Mouse (Mus musculus): ENCODE data around the gene Tm4sf4.

Gene Tm4sf4

DNA sequence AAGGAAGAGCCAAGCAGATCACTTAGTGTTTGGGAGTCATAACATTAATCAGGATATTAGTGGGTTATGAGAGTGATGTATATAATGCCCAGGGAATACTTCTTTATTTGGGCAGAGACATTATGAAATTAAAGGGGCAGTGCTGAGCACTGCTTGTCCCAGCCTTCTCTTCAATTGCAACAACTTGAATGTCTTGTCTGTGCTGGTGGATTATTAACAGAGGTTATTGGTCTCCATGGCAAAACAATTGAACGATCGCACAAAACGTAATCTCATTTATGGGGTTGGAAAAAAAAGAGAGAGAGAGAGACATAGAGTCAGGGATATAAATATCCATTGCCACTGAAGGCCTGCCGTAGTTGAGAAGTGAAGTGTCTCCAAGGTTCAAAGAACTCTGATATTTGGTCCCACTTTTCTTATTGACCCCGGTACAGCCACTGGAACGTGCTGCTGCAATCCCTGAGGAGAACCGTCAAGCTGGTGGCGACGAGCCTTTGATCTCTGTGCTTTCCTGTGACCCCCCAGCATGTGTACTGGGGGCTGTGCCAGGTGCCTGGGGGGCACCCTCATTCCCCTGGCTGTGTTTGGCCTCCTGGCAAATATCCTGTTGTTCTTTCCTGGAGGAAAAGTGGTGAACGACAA is at the start of gene Tm4sf4:
TSS of gene Tm4sf4 (plus strand) at position 226 of the 642 bp plus-strand sequence.
- no peak for DNase-seq

DNA sequence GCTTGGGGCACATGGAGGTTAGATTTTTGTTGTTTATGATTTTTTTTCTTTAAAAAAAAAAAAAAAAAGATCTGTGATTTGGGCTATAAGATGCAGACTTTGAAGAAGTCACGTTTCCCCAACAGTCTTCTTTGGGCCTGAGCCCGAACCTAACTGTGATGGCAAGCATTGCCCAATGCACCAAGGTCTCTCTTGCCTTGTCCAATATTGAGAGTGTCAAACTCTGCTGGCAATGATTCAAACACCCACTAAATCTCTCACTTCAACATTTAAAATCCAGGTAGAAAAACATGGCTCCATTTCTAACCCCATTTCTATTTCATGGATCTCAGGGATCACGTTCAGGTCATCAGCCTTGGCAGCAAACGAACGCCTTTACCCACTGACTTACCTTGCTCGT is 38.7 kb upstream of the Tm4sf4 start:
- DNase-seq: no peak

DNA sequence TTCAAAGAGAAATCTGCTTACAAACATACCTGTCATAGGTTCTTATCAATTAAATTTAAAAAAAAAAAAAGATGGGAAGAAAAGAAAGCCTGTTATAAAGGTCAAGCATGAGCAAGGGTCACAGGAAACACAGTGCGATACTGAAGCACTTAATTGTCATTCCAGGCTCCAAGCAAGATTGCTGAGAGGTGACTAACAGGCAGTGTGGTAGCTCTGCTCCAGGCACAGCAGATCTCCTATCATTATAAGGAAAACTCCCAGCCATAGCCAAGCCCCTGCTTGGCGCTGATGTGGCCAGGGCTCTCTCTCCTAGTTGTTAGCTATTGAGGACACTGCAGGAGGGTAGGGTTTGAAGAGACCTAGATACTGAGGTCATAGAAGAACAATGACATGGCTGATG is 38.2 kb upstream of the Tm4sf4 start:
- DNase-seq: no peak

DNA sequence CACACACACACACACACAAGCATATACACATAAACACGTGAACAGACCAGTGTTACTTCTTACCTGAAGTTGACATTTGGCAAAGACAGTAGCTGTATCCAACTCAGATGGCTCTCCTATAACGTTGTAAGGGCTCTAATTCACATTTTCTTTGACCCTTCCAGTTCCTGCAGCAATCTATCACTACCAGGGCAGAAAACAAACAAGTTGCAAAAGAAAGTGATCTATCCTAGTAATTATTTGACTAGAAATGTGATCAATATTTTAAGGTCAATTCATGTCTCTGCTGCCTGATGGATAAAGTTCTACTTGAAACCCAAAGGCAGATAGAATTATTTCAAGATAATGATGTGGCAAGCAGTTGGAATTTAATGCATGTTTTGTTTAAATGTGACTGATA is 37.5 kb upstream of the Tm4sf4 start:
- DNase-seq: no peak

DNA sequence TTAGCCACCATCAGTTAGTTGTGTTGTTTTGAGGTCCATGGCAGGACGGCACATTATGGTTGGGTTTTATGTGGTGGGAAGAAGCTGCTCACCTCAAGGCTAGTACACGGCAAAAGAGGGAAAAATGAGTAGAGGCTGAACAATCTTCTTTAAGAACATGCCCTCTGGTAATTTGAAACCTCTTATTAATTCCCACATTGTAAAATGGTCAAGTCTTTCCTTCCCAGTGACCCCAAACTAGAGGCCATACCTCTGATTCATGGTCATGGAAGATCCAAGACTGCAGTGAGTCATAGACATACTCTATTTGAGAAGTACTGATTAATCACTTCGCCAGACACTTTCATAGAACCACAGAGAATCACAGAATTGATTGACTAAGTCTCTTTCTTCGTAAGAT is 13.6 kb upstream of the Tm4sf4 start:
- DNase-seq: no peak

DNA sequence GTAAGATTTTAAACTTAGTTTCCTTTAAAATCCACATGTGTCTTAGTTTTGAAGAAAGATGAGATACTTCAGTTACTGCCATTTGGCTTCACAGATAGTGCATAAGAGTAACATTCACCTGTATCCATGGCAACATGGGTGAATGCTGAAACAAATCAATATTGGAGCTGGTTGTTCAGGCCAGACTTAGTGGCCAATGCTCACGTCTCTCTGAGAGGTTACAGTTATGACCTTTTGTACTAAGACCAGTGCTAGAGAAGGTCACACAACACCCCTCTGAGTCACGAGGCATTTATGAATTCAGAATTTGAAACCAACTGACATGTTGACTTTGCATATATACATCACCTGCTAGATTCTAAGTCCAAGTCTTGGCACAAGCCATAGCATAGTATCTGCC is 4.9 kb upstream of the Tm4sf4 start:
- DNase-seq: no peak

DNA sequence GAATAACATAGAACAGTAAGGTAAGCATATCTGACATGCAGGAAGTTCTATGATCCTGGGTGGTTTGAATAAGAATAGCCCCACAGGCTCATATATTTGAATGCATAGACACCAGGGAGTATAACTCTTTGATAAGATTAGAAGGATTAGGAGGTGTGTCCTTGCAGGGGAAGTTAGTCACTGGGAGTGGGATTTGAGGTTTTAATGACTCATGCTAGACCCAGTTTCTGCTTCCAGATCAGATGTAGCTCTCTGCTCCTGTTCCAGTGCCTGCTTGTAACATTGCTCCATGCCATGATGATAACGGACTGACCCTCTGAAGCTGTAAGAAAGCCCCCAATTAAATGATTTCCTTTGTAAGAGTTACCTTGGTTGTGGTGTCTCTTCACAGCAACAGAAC is 4.5 kb upstream of the Tm4sf4 start:
- DNase-seq: no peak

DNA sequence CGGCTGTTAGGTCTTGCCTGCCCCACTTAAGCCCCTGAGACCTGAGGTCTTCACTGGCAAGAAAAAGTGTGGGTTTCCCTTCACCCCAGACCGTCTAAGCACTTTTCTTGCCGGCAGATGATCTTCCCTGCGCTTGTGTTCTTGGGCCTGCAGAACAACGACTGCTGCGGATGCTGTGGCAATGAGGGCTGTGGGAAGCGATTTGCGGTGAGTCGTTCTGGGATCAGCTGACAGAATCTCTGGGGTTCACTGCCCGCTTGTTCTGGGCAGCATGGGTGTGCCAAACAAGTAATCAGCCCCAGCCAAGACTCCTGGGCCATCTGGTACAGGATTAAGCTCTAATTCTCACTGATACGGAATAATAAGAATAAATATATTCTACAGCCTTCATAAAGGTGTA is 1.2 kb downstream of the Tm4sf4 start:
- DNase-seq: no peak

DNA sequence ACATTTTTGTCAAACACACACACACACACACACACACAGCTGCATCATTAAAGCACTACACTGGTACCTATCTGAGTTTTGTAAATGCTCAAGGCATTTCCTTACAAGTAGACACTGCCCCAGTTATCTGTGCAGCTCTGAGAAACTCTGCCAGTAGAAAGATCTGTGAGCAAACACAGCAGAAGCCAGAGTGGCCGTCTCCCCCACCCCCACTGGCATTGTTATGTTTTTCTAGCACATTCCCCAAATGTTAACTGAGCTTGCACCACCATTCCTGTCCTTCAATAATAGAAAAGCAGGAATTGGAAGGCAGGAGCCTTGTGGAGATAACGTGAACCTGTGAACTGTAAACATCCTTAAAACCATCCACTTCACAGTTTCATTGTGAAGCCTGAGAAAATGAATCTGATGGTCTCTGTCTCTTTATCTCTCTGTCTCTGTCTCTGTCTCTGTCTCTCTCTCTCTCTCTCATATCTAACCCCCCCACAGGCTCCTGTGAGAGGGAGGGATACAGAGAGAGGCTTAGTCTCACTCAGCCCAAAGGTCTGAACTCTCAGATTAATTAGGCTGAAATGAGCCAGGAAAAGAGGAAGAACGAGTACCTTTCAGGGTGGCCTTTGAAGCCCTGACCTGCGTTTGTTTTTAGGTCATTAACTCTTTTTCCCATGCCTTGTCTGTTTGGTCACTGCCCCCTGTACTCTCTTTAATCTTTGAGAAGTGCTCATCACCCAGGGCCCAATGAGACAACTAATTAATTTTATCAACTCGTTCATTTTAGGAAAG is 3.8 kb downstream of the Tm4sf4 start:
- DNase-seq: no peak

DNA sequence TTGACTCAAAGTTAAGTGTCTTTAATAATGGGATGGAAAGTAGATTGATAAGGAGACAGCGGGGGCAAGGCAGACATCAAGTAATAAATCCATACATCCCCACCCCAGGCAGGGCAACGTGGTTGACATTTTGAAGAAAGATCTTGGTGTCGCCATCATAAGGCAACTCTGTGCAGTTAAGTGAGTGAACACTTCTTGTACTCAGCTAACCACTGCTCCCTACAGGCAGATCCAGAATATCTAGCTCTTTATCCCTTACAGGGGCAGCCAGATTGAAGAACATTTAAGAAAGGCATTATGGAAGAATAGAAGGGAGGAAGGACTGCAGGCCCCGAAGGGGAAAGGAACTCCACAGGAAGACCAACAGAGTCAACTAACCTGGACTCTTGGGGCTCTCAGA is 4.4 kb downstream of the Tm4sf4 start:
- DNase-seq: no peak

DNA sequence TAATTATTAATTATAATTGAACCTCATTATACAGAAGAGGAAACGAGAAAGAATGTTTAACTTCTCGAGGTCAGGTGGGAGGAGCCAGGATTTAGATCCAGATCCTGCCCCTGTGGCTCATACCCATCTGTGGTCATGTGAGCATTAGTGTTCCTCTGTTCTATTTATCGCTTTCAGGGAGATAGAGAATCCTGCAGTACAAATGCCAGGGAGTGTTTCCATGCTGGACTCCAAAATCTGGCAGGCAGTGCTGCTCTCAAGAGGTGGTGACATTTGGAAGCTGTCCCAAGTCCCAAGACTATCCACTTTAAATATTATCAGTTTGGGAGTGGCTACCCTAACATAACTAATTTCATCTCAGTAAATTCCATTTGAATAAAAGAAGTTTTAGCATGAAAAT is 6.6 kb downstream of the Tm4sf4 start:
- no peak for DNase-seq

DNA sequence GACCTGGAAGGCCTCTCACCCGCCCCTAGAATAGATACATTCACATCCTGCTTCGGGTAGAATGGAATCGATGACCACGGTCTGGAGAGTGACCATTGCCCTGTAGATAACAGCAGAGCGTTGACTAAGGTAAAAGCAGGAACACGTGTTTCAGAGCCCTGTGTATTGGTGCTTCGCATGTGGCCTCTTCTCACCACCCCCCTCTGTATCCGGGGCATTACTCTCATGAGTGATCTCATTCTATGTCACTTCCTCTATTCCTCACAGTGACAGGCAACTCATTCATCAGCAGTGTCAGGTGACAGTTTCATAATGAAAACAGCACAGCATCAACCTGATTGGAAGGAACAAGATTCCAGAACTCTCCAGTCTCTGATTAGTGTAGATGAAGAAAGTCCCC is 10.2 kb downstream of the Tm4sf4 start:
- no peak for DNase-seq

DNA sequence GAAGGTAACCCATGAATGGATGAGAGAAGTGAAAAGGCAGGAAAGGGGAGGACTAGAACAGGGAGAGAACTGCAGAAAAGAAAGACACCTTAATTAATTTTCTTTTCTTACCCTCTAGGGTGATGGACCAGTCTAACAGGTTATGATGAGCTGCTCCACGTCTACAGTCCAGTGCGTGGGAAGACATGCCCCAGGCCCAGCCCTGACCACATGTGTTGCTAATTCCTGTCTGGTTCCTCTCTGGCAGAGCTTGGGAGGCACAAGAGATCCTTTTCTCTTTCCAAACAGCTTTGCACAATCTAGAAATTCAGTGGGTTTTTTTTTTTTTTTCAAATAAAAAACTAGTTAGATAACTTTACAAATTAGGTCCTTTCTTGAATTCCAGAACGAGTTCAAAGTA is 15.8 kb downstream of the Tm4sf4 start:
- no peak for DNase-seq

DNA sequence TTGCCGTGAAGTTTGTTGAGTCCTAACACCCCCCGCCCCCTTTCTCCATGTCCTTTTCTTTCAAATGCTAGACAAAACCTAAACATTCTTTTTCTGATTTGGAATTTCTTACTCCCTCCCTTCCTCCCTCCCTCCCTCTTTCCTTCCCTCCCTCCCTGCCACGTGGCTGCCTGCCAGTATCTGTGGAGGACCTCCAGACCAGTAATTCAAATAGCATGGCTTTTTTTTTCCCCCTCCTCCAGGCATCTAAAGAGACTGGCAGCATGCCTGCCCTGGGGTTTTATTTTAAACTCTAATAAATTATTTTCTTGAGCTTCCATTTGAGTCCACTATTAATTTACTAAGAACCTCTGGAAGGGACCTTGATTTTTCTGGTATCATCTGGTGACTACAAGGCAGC is 20.6 kb downstream of the Tm4sf4 start:
- DNase-seq: no peak

DNA sequence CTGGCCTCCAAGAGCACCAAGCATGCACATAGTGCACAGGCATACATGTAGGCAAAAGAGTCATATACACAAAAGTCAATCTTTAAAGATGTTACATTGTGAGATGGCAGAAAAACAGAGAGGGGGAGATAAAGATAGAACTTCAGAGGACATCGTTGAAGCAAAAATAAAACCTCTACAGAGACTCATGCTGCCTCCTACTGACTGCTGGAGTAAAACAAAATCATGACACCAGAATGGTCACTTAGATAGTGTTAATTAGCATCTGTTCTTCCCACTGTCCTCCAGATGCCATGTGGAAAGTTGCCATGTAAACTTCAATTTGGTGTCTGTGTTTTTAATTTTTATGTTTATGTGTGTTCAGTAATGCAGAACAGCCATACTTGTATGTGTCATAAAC is 22.8 kb downstream of the Tm4sf4 start:
- DNase-seq: no peak

DNA sequence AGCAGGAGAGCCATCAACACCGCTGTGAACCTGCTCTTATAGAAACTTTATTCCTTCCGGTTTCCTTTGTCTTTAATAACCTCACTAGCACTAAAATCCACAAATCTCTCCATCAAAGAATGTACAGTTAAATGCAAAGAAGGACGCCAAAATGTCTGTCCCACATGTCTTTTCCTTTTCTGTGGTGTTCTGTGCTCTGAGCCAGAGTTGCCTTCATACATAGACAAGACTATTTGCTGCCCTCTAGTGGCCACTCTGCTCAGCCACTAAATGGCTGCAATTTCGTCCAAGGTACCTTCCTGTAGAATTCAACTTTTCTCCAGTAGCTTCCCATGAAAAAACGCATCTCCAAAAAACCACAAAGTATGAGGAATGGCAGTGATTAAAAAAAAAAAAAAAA is 23.3 kb downstream of the Tm4sf4 start:
- DNase-seq: peak; percentile 28

DNA sequence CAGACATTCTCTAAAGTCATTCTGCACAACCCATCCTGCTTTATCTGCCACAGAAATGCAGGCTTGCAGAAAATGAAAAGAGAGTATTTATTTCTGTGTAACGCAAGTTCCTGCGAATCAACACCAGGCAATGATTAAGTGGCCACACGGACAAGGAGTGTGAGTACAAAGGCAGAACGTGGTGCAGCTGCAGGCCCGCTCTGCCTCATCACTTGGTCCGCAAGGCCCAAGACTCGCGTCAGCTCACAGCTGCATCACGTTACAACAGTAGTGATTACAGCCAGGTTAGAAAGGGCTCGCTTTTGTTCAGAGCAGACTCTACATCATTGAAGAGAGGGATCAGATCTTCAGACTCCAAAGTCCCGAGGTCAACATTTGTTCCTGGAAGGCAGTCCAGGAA is 33.5 kb downstream of the Tm4sf4 start:
- DNase-seq: no peak

DNA sequence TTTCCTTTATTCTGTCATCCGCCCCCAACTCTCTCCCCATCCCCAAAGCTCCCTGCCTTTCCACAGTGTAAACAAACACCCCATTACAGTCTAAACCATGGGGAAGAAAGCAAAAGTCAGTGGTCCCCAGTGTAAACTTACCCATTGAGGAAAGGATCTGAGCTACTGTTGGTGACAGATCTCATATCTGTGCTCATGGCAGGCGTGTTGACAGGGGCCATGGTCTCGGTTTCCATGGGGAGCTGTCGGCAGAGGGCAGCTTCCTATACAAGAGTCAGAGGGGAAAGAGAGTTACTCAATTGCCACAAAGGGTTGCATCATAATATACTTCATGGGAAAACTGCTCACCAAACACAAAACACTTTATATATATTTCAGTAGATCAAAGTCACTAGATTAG is 38.2 kb downstream of the Tm4sf4 start:
- DNase-seq: no peak

DNA sequence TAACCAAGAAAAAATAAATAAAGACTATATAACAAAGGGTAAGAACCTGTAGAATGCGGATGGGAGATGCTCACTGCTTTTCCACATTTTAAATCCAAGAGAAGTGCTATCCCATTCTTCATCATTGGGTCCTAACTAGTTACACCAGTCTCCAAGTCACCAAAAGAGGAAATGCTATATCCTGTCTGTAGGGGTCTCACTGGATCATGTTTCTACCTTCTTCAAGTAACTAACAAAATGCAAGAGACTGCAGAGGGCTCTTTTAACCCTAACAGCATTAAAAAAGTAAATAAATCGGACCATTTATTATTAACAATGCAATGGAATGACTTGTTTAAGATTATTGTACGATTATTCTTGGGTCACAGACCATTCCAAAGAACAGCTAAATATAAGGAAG is 41.2 kb downstream of the Tm4sf4 start:
- DNase-seq: no peak

DNA sequence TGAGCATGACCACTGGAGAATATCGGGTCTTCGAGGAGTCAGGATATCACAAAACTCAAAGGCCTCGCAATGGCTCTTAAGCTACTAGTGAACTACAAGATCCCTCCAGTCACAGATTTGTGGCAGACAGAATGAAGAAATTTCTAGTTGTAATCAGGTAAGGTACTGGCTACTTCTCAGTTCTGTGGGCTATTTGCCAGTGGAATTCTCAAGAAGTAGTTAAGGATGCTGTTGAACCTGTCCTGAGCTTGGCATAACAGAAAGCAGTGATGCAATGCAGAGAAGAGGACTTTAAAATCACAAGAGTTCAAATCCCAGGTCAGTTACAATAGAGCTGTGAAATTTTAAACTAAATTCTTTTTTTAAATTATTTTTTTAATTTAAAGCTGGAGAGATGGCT is 44.2 kb downstream of the Tm4sf4 start:
- no peak for DNase-seq

DNA sequence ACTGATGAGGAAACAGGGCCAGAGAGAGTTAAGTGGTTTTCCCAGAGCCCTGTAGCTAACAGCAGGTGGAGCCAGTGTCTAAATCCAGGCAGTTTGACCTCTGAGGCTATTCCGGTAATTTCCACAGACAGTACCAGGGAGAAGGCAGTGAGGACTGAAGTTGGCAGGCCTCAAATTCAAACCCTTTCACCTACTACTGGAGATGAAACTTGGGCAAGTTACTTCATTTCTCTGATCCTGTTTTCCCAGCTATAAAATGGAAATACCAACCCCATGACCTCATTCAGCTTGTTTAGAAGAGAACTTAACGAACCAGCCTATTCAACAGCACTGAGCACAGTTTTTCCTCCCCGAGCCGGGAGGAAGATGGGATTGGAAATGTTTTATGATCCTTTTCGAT is 45.2 kb downstream of the Tm4sf4 start:
- DNase-seq: no peak

DNA sequence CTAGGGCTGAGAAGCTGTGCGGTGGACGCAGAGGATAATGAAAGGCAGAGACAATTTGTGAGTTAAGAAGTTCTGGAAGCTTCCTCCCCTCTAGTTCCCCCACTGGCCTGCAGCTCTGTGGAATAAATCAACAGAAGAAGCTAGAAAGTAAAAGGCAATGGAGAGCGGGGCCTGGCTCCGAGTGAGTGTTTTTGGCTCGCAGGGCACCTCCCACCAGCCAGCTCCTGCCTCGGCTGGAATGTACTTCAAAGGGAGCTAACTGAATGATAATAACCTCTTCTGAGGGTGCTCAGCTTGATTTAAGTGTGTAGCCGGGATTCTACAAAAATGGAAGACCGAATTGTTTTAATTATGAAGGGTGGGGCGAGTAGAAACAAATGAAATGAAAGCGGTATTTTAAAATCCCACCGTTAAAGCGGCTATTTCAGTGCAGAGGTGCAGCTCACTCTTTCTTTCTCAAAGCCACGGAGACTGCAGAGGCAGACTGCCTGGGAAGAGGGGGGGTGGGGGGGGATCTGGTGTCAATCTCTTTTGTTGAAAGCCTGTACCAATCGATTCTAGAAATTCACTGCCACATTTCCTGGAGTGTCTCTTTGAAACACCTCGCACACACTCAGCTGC is 46.0 kb downstream of the Tm4sf4 start:
- no peak for DNase-seq

DNA sequence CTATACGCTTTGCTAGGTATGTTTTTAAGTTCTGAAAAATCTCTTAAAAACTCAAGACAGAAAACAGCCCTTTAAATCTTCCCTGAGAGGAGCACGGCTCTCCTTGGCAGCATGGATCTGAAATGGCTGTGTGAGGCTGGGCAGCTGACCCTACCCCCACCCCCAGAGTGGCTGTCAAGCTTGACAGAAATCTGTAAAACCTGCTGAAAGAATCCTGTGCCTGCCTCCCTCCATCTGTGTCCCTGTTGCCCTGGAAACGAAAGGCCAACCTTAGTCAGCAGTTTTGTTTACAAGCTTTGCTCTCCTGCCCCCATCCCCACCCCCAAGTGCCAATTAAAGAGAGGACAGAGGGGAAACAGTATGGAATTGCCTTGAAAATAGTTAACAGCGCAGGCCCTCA is 47.3 kb downstream of the Tm4sf4 start:
- DNase-seq: no peak

DNA sequence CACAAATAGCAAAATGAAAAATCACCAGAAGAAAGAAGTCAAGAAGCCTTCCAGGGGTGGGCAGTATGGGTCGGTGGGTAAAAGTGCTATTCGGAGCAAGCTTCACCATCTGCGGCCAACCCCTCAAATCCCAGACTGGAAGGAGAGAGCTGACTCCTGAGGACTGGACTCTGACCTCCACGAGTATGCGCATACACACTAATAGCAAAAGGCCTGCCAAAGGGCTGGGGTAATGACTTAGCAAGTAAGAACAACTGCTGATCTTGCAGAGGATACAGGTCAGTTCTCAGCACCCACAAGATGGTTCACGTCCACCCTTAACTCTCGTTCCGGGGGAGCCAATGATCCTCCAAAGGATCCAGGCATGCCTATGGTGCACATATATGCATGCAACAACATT is 49.3 kb downstream of the Tm4sf4 start:
- DNase-seq: no peak

DNA sequence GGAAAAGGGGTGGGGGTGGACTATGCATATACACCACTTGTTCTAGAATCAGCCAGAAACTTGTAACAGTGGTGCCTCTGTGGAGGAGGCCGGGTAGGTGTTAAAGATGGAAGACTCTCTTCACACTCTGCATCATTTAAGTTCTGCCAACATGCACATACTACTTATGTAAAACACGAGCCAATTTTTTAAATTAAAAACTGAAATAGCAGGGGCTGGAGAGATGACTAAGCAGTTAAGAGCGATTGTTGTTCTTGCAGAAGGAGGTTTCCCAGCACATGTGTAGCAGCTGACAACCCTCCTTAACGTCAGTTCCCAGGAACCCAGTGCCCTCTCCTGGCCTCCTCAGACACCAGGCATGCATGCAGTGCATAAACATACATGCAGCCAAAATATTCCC is 55.5 kb downstream of the Tm4sf4 start:
- no peak for DNase-seq
